Mouse (Mus musculus) kidney, postnatal 36 days (tissue): ENCODE results near the gene Phf5a.

ENCODE experiments used
- DNase-seq, 2 experiments: peaks; one replicate each; pipeline ENCODE4 v3.0.0; 2021 to 2022; ENCODE audit warnings: mixed read lengths in 2 of 2

Phf5a gene

GRCm38 (mm10) chr15:81818404-81818803, 53.3 kb downstream of the Phf5a start:
- no peak for DNase-seq

- peak in 1 of 2 experiments; percentile 54 for DNase-seq
Measured at GRCm38 (mm10) chr15:81814716-81815370, 56.9 kb downstream of the Phf5a start.
